Mouse (Mus musculus): ENCODE measurements around the gene Dicer1.

Gene Dicer1

GRCm38 (mm10) chr12:104751814-104752765 lies at the start of gene Dicer1:
Gene Dicer1, minus strand, starts transcription at chr12:104751952.
- ChIA-PET POLR2A (interaction anchor here (0.5 to 2.2 kb wide), 21 partner anchors 9 to 318 kb away, joined by 3 to 39 read pairs (median 4); no protein-coding TSS in a partner anchor), CTCF (interaction anchor here (0.9 to 1.2 kb wide), 6 partner anchors 9 to 184 kb away, joined by 3 to 4 read pairs (median 4); no protein-coding TSS in a partner anchor)

- CTCF ChIA-PET = interaction anchor here (0.6 to 2.0 kb wide), 15 partner anchors 9 to 422 kb away, joined by 3 to 10 read pairs (median 3); no protein-coding TSS in a partner anchor
- POLR2A ChIA-PET = interaction anchor here in 3 of 4 experiments (0.6 to 1.6 kb wide), 4 partner anchors 32 to 137 kb away, joined by 3 to 6 read pairs (median 4); no protein-coding TSS in a partner anchor
Measured at GRCm38 (mm10) chr12:104799365-104799764, 47.6 kb upstream of the Dicer1 start.

GRCm38 (mm10) chr12:104797905-104798304 lies 46.2 kb upstream of the Dicer1 start:
- ChIA-PET POLR2A (interaction anchor here in 3 of 4 experiments (0.6 to 1.6 kb wide), 3 partner anchors 35 to 138 kb away, joined by 4 to 6 read pairs (median 4); no protein-coding TSS in a partner anchor), CTCF (interaction anchor here in 2 of 4 experiments (1.2 to 2.2 kb wide), 3 partner anchors 15 to 142 kb away, joined by 3 to 11 read pairs (median 3); no protein-coding TSS in a partner anchor)

- POLR2A ChIA-PET = interaction anchor here in 2 of 4 experiments (0.8 to 1.2 kb wide), 3 partner anchors 12 to 100 kb away, joined by 3 to 4 read pairs (median 3); no protein-coding TSS in a partner anchor
- CTCF ChIA-PET = interaction anchor here (0.5 to 2.3 kb wide), 27 partner anchors 10 to 1982 kb away, joined by 3 to 11 read pairs (median 4); no protein-coding TSS in a partner anchor
Measured at GRCm38 (mm10) chr12:104796635-104797378, 45.1 kb upstream of the Dicer1 start.

GRCm38 (mm10) chr12:104794957-104795356 lies 43.2 kb upstream of the Dicer1 start:
- CTCF ChIA-PET = interaction anchor here in 3 of 4 experiments (0.5 to 2.3 kb wide), 19 partner anchors 9 to 214 kb away, joined by 3 to 9 read pairs (median 3); no protein-coding TSS in a partner anchor
- POLR2A ChIA-PET = interaction anchor here in 3 of 4 experiments (0.6 to 1.5 kb wide), 8 partner anchors 17 to 107 kb away, joined by 3 to 5 read pairs (median 3); no protein-coding TSS in a partner anchor

GRCm38 (mm10) chr12:104793486-104793885 lies 41.7 kb upstream of the Dicer1 start:
- ChIA-PET POLR2A (interaction anchor here in 1 of 4 experiments (1.5 kb wide), 1 partner anchor 86 kb away, joined by 3 read pairs; no protein-coding TSS in a partner anchor), CTCF (interaction anchor here in 2 of 4 experiments (0.6 to 1.9 kb wide), 3 partner anchors 30 to 146 kb away, joined by 3 to 6 read pairs (median 3); no protein-coding TSS in a partner anchor)

- CTCF ChIA-PET = interaction anchor here in 3 of 4 experiments (0.8 to 1.3 kb wide), 5 partner anchors 10 to 484 kb away, joined by 3 to 5 read pairs (median 3); no protein-coding TSS in a partner anchor
- POLR2A ChIA-PET = interaction anchor here in 2 of 4 experiments (0.8 to 1.9 kb wide), 5 partner anchors 9 to 39 kb away, joined by 3 to 6 read pairs (median 4); no protein-coding TSS in a partner anchor
Measured at GRCm38 (mm10) chr12:104777603-104778002, 25.9 kb upstream of the Dicer1 start.

- POLR2A ChIA-PET = interaction anchor here in 3 of 4 experiments (0.6 to 2.2 kb wide), 9 partner anchors 9 to 126 kb away, joined by 3 to 17 read pairs (median 4); partner anchors contain the start of gene Dicer1 (in 1 of the 3)
Measured at GRCm38 (mm10) chr12:104771941-104772340, 20.2 kb upstream of the Dicer1 start.

GRCm38 (mm10) chr12:104769201-104769785 lies 17.5 kb upstream of the Dicer1 start:
- CTCF ChIA-PET = interaction anchor here in 1 of 4 experiments (0.9 kb wide), 1 partner anchor 171 kb away, joined by 4 read pairs; no protein-coding TSS in a partner anchor
- POLR2A ChIA-PET = interaction anchor here in 3 of 4 experiments (0.6 to 2.6 kb wide), 9 partner anchors 9 to 124 kb away, joined by 3 to 11 read pairs (median 3); partner anchors contain the start of gene Dicer1 (in 1 of the 3)

More at GRCm38 (mm10) chr12:104771941-104772340, 20.2 kb upstream of the Dicer1 start:
- CTCF ChIA-PET = interaction anchor here (0.5 to 2.4 kb wide), 9 partner anchors 11 to 312 kb away, joined by 3 to 6 read pairs (median 4); no protein-coding TSS in a partner anchor

GRCm38 (mm10) chr12:104767183-104767582 lies 15.4 kb upstream of the Dicer1 start:
- POLR2A ChIA-PET = interaction anchor here in 3 of 4 experiments (0.7 to 2.3 kb wide), 13 partner anchors 8 to 132 kb away, joined by 3 to 9 read pairs (median 3); no protein-coding TSS in a partner anchor
- CTCF ChIA-PET = interaction anchor here (0.5 to 2.0 kb wide), 40 partner anchors 9 to 739 kb away, joined by 3 to 12 read pairs (median 4); partner anchors contain the start of gene Dicer1 (in 3 of the 4)

- POLR2A ChIA-PET = interaction anchor here in 2 of 4 experiments (0.5 to 2.3 kb wide), 7 partner anchors 8 to 227 kb away, joined by 3 to 9 read pairs (median 3); no protein-coding TSS in a partner anchor
- CTCF ChIA-PET = interaction anchor here in 2 of 4 experiments (0.6 to 1.1 kb wide), 4 partner anchors 14 to 133 kb away, joined by 3 to 4 read pairs (median 3); partner anchors contain the start of gene Dicer1 (in 1 of the 2)
Measured at GRCm38 (mm10) chr12:104765761-104766160, 14.0 kb upstream of the Dicer1 start.

- POLR2A ChIA-PET = interaction anchor here in 2 of 4 experiments (1.2 to 1.9 kb wide), 4 partner anchors 8 to 227 kb away, joined by 3 to 4 read pairs (median 4); no protein-coding TSS in a partner anchor
- CTCF ChIA-PET = interaction anchor here in 1 of 4 experiments (0.6 kb wide), 1 partner anchor 193 kb away, joined by 8 read pairs; no protein-coding TSS in a partner anchor
Measured at GRCm38 (mm10) chr12:104765116-104765515, 13.4 kb upstream of the Dicer1 start.

GRCm38 (mm10) chr12:104763918-104764317 lies 12.2 kb upstream of the Dicer1 start:
- ChIA-PET CTCF (interaction anchor here in 1 of 4 experiments (1.2 kb wide), 1 partner anchor 176 kb away, joined by 4 read pairs; no protein-coding TSS in a partner anchor), POLR2A (interaction anchor here in 3 of 4 experiments (0.8 to 1.9 kb wide), 6 partner anchors 9 to 287 kb away, joined by 3 to 7 read pairs (median 4); partner anchors contain the start of gene Dicer1 (in 2 of the 3))

- CTCF ChIA-PET = interaction anchor here (0.9 to 1.3 kb wide), 6 partner anchors 9 to 175 kb away, joined by 3 to 4 read pairs (median 3); partner anchors contain the start of gene Dicer1 (in 1 of the 4)
- POLR2A ChIA-PET = interaction anchor here (0.6 to 7.7 kb wide), 55 partner anchors 8 to 328 kb away, joined by 3 to 65 read pairs (median 4); partner anchors contain the start of genes Dicer1 (in 4 of the 4) and Syne3 (in 1 of the 4)
Measured at GRCm38 (mm10) chr12:104761411-104761810, 9.7 kb upstream of the Dicer1 start.

GRCm38 (mm10) chr12:104758066-104758465 lies 6.3 kb upstream of the Dicer1 start:
- CTCF ChIA-PET = interaction anchor here (1.0 to 1.3 kb wide), 4 partner anchors 9 to 33 kb away, joined by 3 to 7 read pairs (median 4); no protein-coding TSS in a partner anchor
- POLR2A ChIA-PET = interaction anchor here in 2 of 4 experiments (0.6 to 7.7 kb wide), 8 partner anchors 8 to 183 kb away, joined by 3 to 65 read pairs (median 3); no protein-coding TSS in a partner anchor

- CTCF ChIA-PET = no interaction called here
- POLR2A ChIA-PET = interaction anchor here in 1 of 4 experiments (0.9 to 2.2 kb wide), 2 partner anchors 8 to 13 kb away, joined by 3 to 35 read pairs; no protein-coding TSS in a partner anchor
Measured at GRCm38 (mm10) chr12:104753686-104754085, 1.9 kb upstream of the Dicer1 start.
